Mouse (Mus musculus): ENCODE results near the gene Lef1. TPM values are rescaled to one million over a fixed set of nuclear protein-coding genes. Genes with fewer than 3 reads are reported as not detected.

Lef1 gene
- polyA plus RNA-seq, 1 experiment = 24.9 TPM

Other genes starting within 250 kb of the Lef1 start
- 179 and 212 TPM in 2 replicates for gene Hadh, start 161.6 kb downstream of the Lef1 start, polyA plus RNA-seq (2012; rRNA removed)
- gene Cyp2u1, start 192.8 kb downstream of the Lef1 start, polyA plus RNA-seq (2012; rRNA removed) = 3.1 and 3.8 TPM in 2 replicates